10 mouse cellular contexts compared by ENCODE assay signal in genomic region chr13:58177511-58178208, GRCm38 (mm10). TPM values are rescaled to one million over a fixed set of nuclear protein-coding genes. Genes with fewer than 3 reads are reported as not detected.
DNase-seq lines count a peak whose midpoint lies in the region; ATAC-seq and TF ChIP-seq lines count a peak whose summit lies in the region.
"Had no signal": no experiment of that assay in that cellular context is flagged by ENCODE, and none has a peak within 500 bp of the region (broad histone marks: within the 10 kb centered on the region; RNA-seq: fewer than 3 reads in every experiment).

No protein-coding gene starts in this region.

- no peak overlapping the region for H3K4me3 ChIP-seq in lung, adult 2 months (replicated peaks; ENCODE audit: extremely low read depth, low read depth, low read length)
- H3K4me3 ChIP-seq in thymus, adult 2 months (ENCODE audit: control insufficient read depth, insufficient read depth, low read length), result no peak overlapping the region
- H3K4me3 ChIP-seq in forebrain, embryonic 11.5 days (ENCODE audit: low read depth, low read length), result no peak overlapping the region
- H3K4me3 ChIP-seq: erythroblast, embryonic 14.5 days had no signal

- TF ChIP-seq POLR2A in lung, adult 2 months (IDR thresholded peaks at IDR 0.05; ENCODE audit: borderline replicate concordance, extremely low read depth, low read depth, low read length), result no peak
- TF ChIP-seq POLR2A in thymus, adult 2 months (IDR thresholded peaks at IDR 0.05; ENCODE audit: control insufficient read depth, extremely low read depth, insufficient read depth, low read length, poor library complexity), result no peak

- peak; percentile 100 for DNase-seq in monocyte, adult 2 months (ENCODE audit: low read depth in 1 of 2, low spot score in 2 of 2)
- peak; percentile 100 for DNase-seq in cerebellum, postnatal 4 days (ENCODE audit: low spot score in 2 of 2)
- peak; percentile 100 for DNase-seq in kidney, postnatal 14 days
- peak; percentile 100 for DNase-seq in lung, adult 2 months
- peak; percentile 100 for DNase-seq in thymus, adult 2 months
- DNase-seq in forebrain, embryonic 11.5 days (ENCODE audit: low spot score), result no peak

- H3K9ac ChIP-seq in forebrain, embryonic 11.5 days (ENCODE audit: low read length), result no peak overlapping the region

- H3K27me3 ChIP-seq in thymus, adult 2 months (ENCODE audit: control insufficient read depth, insufficient read depth, low read length), result no peaks in the 10 kb centered on the region
- no peaks in the 10 kb centered on the region for H3K27me3 ChIP-seq in forebrain, embryonic 11.5 days (ENCODE audit: control insufficient read depth, insufficient read depth, low read length)
- H3K27me3 ChIP-seq: Patski had no signal

- peaks cover 48% of the 10 kb centered on the region for H3K36me3 ChIP-seq in thymus, adult 2 months (ENCODE audit: control insufficient read depth, insufficient read depth, low read length)
- H3K36me3 ChIP-seq in forebrain, embryonic 11.5 days (ENCODE audit: control insufficient read depth, insufficient read depth, low read length), result peaks cover 10% of the 10 kb centered on the region; the same call in 1 of the 2 replicates

- TF ChIP-seq CTCF in lung, adult 2 months (IDR thresholded peaks at IDR 0.05; ENCODE audit: insufficient read depth, low read length), result no peak
- TF ChIP-seq CTCF in thymus, adult 2 months (IDR thresholded peaks at IDR 0.05; ENCODE audit: borderline replicate concordance, control insufficient read depth, extremely low read depth, insufficient read depth, low read length, poor library complexity), result no peak

- H3K27ac ChIP-seq in thymus, adult 2 months (ENCODE audit: control insufficient read depth, insufficient read depth, low read length), result no peak overlapping the region
- H3K27ac ChIP-seq in forebrain, embryonic 11.5 days (ENCODE audit: low read depth, low read length), result no peak overlapping the region

- no peaks in the 10 kb centered on the region for H3K9me3 ChIP-seq in forebrain, embryonic 11.5 days (ENCODE audit: control insufficient read depth, low read length)

- no peaks in the 10 kb centered on the region for H3K4me1 ChIP-seq in lung, adult 2 months (ENCODE audit: control insufficient read depth, insufficient read depth, low read length)
- H3K4me1 ChIP-seq in thymus, adult 2 months (replicated peaks; ENCODE audit: control insufficient read depth, insufficient read depth, low read length), result no peaks in the 10 kb centered on the region
- H3K4me1 ChIP-seq in forebrain, embryonic 11.5 days (replicated peaks; ENCODE audit: control insufficient read depth, insufficient read depth, low read length), result no peaks in the 10 kb centered on the region

- ATAC-seq in monocyte, adult 5-6 weeks (replicated peaks; ENCODE audit: insufficient number of reproducible peaks, low FRiP score, low TSS enrichment, poor library complexity, severe bottlenecking), result no peak
- ATAC-seq in megakaryocyte-erythroid progenitor cell, adult 5-6 weeks (replicated peaks; ENCODE audit: low FRiP score, low TSS enrichment, poor library complexity, severe bottlenecking), result no peak
- no peak for ATAC-seq in forebrain, embryonic 11.5 days (replicated peaks; ENCODE audit: low FRiP score)
- ATAC-seq: Patski had no signal

- H3K4me2 ChIP-seq in forebrain, embryonic 11.5 days (ENCODE audit: low read depth, low read length, severe bottlenecking), result no peak overlapping the region

- 91% methylated on average over 9 of the region's 9 CpGs for WGBS in lung, adult 2 months
- 97% methylated on average over 9 of the region's 9 CpGs for WGBS in thymus, adult 2 months
- WGBS in forebrain, embryonic 11.5 days, result 91% methylated on average over 9 of the region's 9 CpGs

RNA-seq across cellular contexts. Expression of gene Idnk, which starts 20.2 kb away (rescaled TPM):
- 42.7 to 88.2 TPM (median 44.6 TPM) in 3 replicates for total RNA-seq in monocyte, adult 5-6 weeks (2017)
- polyA plus RNA-seq in lung, adult 2 months (2012; rRNA removed), result 17.0 and 24.5 TPM in 2 replicates
- 53.4 and 57.2 TPM in 2 replicates for polyA plus RNA-seq in thymus, adult 2 months (2012; rRNA removed)
- 28.7 and 32.6 TPM in 2 replicates for total RNA-seq in megakaryocyte-erythroid progenitor cell, adult 5-6 weeks (2014; fragmentation: Nextera tagmentation)
- 29.1 and 43.7 TPM in 2 replicates for total RNA-seq in megakaryocyte-erythroid progenitor cell, adult 5-6 weeks (2017)
- 41.6 and 45.8 TPM in 2 replicates for polyA plus RNA-seq in forebrain, embryonic 11.5 days (2014; fragmentation: Nextera tagmentation; extraction: Ambion mirVana)

RNA-seq across cellular contexts. Expression of gene Ubqln1, which starts 37.8 kb away (rescaled TPM):
- 45.1 to 61.2 TPM (median 45.8 TPM) in 3 replicates for total RNA-seq in monocyte, adult 5-6 weeks (2017)
- polyA plus RNA-seq in lung, adult 2 months (2012; rRNA removed), result 96.6 and 108 TPM in 2 replicates
- polyA plus RNA-seq in thymus, adult 2 months (2012; rRNA removed), result 161 and 171 TPM in 2 replicates
- 72.5 and 79.4 TPM in 2 replicates for total RNA-seq in megakaryocyte-erythroid progenitor cell, adult 5-6 weeks (2014; fragmentation: Nextera tagmentation)
- total RNA-seq in megakaryocyte-erythroid progenitor cell, adult 5-6 weeks (2017), result 76.5 and 87.6 TPM in 2 replicates
- 153 and 158 TPM in 2 replicates for polyA plus RNA-seq in forebrain, embryonic 11.5 days (2014; fragmentation: Nextera tagmentation; extraction: Ambion mirVana)

RNA-seq across cellular contexts. Expression of gene Hnrnpa0, which starts 49.3 kb away (rescaled TPM):
- total RNA-seq in monocyte, adult 5-6 weeks (2017), result 47.3 to 65.4 TPM (median 52.6 TPM) in 3 replicates
- 57.5 and 84.1 TPM in 2 replicates for polyA plus RNA-seq in lung, adult 2 months (2012; rRNA removed)
- polyA plus RNA-seq in thymus, adult 2 months (2012; rRNA removed), result 169 and 254 TPM in 2 replicates
- 113 and 115 TPM in 2 replicates for total RNA-seq in megakaryocyte-erythroid progenitor cell, adult 5-6 weeks (2014; fragmentation: Nextera tagmentation)
- total RNA-seq in megakaryocyte-erythroid progenitor cell, adult 5-6 weeks (2017), result 88.6 and 91.6 TPM in 2 replicates
- 50.5 and 51.2 TPM in 2 replicates for polyA plus RNA-seq in forebrain, embryonic 11.5 days (2014; fragmentation: Nextera tagmentation; extraction: Ambion mirVana)
